Mouse (Mus musculus): ENCODE results near the gene Lnx1. TPM values are rescaled to one million over a fixed set of nuclear protein-coding genes. Genes with fewer than 3 reads are reported as not detected.

Lnx1 gene
- polyA plus RNA-seq, 1 experiment from 2014 or later = 6.1 TPM

DNA sequence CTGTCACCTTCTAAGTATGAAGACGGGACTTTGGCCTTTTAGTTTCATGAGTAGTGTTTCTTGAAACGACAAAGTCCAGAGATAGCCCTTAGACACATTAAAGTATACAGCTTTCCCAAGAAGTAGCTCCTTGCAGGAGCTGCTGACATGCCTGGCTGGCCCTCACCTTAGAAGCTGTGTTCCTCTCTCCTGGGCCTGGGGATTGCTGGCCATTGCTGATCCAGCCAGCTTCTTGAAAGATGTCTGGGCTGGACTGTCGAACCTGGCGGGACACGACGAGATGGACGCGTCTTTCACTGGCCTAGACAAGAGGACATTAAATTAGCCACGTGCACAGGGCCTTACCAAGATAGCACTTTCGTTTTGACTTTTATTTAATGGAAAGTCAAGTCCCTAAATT lies 92.2 kb downstream of the Lnx1 start:
- H3K36me3 ChIP-seq (ENCODE audit: control insufficient read depth, insufficient read depth, low read length) = no peaks in the 10 kb centered on the region
- 71% methylated on average over 10 of the region's 10 CpGs for WGBS

DNA sequence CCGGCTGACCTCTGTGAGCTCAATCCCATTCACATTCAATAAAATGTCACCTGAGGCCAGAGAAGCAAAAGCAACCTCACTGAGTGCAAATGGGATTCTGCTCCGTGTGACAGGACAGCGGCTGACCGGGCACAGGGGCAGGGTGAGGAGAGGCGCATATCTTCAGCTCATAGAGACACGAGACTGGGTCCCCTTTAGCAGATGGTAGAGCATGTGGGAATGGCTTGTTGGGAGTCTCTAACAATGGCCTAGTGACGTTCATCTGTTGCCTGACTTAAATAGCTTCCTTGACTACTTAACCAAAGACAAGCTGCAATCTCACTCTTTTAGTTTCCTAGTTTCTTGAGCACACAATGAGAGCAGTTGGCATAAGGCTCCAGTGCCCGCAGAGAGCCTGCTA lies 96.5 kb downstream of the Lnx1 start:
- no peak overlapping the region for H3K9ac ChIP-seq (ENCODE audit: low read depth, low read length)
- H3K4me3 ChIP-seq (ENCODE audit: low read length) = no peak overlapping the region
- no peaks in the 10 kb centered on the region for H3K4me1 ChIP-seq (ENCODE audit: control insufficient read depth, insufficient read depth, low read length)
- H3K27me3 ChIP-seq (replicated peaks; ENCODE audit: control insufficient read depth, insufficient read depth, low read length) = no peaks in the 10 kb centered on the region
- H3K9me3 ChIP-seq (ENCODE audit: control insufficient read depth, low read length) = no peaks in the 10 kb centered on the region
- 87% methylated on average over 8 of the region's 8 CpGs for WGBS
- H3K36me3 ChIP-seq (ENCODE audit: control insufficient read depth, insufficient read depth, low read length) = no peaks in the 10 kb centered on the region
- ATAC-seq = no peak
- H3K27ac ChIP-seq (ENCODE audit: low read length) = no peak overlapping the region
- no peak overlapping the region for H3K4me2 ChIP-seq (ENCODE audit: low read depth, low read length)

More for the DNA sequence above, 92.2 kb downstream of the Lnx1 start:
- ATAC-seq = peak; percentile 27; the same call in 1 of the 2 replicates
- H3K4me1 ChIP-seq (ENCODE audit: control insufficient read depth, insufficient read depth, low read length) = 0 out of 2 replicates have a peak, but pooled peaks cover 5% of the 10 kb centered on the region
- no peaks in the 10 kb centered on the region for H3K9me3 ChIP-seq (ENCODE audit: control insufficient read depth, low read length)
- H3K9ac ChIP-seq (ENCODE audit: low read depth, low read length) = no peak overlapping the region
- no peak overlapping the region for H3K4me3 ChIP-seq (ENCODE audit: low read length)
- no peak overlapping the region for H3K27ac ChIP-seq (ENCODE audit: low read length)
- H3K27me3 ChIP-seq (replicated peaks; ENCODE audit: control insufficient read depth, insufficient read depth, low read length) = no peaks in the 10 kb centered on the region
- no peak overlapping the region for H3K4me2 ChIP-seq (ENCODE audit: low read depth, low read length)

DNA sequence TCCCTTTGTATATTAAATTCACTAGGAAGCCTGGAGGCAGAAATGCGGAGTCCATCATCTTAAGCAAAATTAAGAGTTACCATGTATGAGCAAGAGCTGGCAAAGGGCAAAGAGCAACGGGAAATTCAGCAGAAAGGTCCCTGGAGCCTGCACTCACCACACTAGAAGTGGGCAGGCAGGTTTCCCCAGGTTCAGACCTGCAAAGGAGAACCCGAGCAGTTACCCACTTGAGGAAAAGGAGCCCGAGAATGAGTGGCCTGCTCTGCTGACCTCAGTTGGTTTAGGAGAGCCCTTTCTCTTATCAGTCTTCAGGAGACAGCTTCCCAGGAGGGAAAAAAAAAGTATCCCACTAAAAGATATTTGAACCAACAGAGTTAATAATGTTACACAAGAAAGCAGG lies 99.4 kb downstream of the Lnx1 start:
- Histone ChIP-seq H3K9me3 (ENCODE audit: control insufficient read depth, low read length) (no peaks in the 10 kb centered on the region), H3K4me3 (ENCODE audit: low read length) (no peak overlapping the region), H3K4me1 (ENCODE audit: control insufficient read depth, insufficient read depth, low read length) (no peaks in the 10 kb centered on the region), H3K27me3 (replicated peaks; ENCODE audit: control insufficient read depth, insufficient read depth, low read length) (no peaks in the 10 kb centered on the region), H3K4me2 (ENCODE audit: low read depth, low read length) (no peak overlapping the region), H3K9ac (ENCODE audit: low read depth, low read length) (no peak overlapping the region), H3K27ac (ENCODE audit: low read length) (no peak overlapping the region), H3K36me3 (ENCODE audit: control insufficient read depth, insufficient read depth, low read length) (peaks cover 3% of the 10 kb centered on the region; the same call in 1 of the 2 replicates)
- ATAC-seq = no peak
- 64% methylated on average over 4 of the region's 4 CpGs for WGBS

DNA sequence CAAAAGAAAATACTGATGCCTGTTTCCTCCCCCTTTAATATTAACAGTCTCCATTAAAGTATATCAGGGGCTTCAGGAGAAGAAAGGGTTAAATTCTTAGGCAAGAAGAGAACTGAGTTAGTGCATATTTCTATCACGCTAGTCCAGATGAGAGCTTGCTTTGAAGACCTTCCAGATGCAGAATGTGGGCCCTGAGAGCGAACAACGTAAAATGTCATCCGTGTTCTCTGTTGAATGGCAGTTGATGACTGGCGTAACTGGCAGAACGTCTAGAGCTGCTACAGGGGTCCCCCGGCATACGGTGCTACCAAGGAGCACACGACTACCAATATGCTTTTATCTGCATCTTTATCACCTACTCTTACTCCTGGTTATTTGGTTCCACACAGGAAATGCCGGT lies 100.3 kb downstream of the Lnx1 start:
- no peak overlapping the region for H3K4me3 ChIP-seq (ENCODE audit: low read length)
- no peaks in the 10 kb centered on the region for H3K27me3 ChIP-seq (replicated peaks; ENCODE audit: control insufficient read depth, insufficient read depth, low read length)
- no peaks in the 10 kb centered on the region for H3K9me3 ChIP-seq (ENCODE audit: control insufficient read depth, low read length)
- H3K36me3 ChIP-seq (ENCODE audit: control insufficient read depth, insufficient read depth, low read length) = peaks cover 3% of the 10 kb centered on the region; the same call in 1 of the 2 replicates
- WGBS = 80% methylated on average over 10 of the region's 10 CpGs
- ATAC-seq = no peak
- no peak overlapping the region for H3K4me2 ChIP-seq (ENCODE audit: low read depth, low read length)
- no peaks in the 10 kb centered on the region for H3K4me1 ChIP-seq (ENCODE audit: control insufficient read depth, insufficient read depth, low read length)
- no peak overlapping the region for H3K27ac ChIP-seq (ENCODE audit: low read length)
- no peak overlapping the region for H3K9ac ChIP-seq (ENCODE audit: low read depth, low read length)

DNA sequence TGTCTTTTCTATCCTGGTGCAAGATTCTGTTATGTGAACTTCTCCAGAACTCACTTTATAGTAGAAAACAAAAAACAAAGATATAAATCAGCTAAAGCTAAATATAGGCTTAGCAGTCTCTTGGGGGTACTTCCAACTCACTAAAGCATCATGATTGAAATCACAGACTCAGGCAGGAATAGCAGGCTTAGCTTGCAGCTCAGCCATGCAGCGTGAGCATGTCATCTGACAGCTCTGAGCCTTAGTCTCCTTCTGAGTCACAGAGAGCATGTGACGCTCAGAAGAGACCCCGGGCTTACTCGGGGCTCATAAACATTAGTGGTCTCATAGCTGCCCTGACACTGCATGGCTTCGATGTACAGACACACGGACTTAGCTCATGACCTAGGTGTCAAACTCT lies 100.7 kb downstream of the Lnx1 start:
- no peak for ATAC-seq
- Histone ChIP-seq H3K9me3 (ENCODE audit: control insufficient read depth, low read length) (no peaks in the 10 kb centered on the region), H3K9ac (ENCODE audit: low read depth, low read length) (no peak overlapping the region), H3K27me3 (replicated peaks; ENCODE audit: control insufficient read depth, insufficient read depth, low read length) (no peaks in the 10 kb centered on the region), H3K4me3 (ENCODE audit: low read length) (no peak overlapping the region), H3K4me1 (ENCODE audit: control insufficient read depth, insufficient read depth, low read length) (no peaks in the 10 kb centered on the region), H3K27ac (ENCODE audit: low read length) (no peak overlapping the region), H3K36me3 (ENCODE audit: control insufficient read depth, insufficient read depth, low read length) (peaks cover 3% of the 10 kb centered on the region; the same call in 1 of the 2 replicates), H3K4me2 (ENCODE audit: low read depth, low read length) (no peak overlapping the region)
- 74% methylated on average over 6 of the region's 6 CpGs for WGBS

DNA sequence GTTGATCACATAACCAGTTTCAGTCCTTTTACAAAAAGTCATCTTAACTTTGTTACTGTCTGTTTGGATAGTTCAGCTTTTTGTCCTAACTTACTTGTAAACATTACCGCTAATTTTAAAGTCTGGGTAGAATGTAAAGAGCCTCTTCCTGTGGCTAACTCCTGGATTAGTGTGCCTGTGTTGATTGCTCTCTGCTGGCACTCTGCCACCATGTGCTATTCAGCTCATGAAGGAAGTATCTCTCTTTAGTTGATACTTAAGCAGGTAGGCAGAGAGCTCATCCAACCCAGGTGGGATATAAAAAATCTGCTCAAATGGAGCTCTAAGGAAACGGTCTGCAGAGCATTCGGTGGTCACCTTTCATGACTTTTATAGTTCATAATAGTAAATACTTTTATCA lies 101.5 kb downstream of the Lnx1 start:
- no peak overlapping the region for H3K9ac ChIP-seq (ENCODE audit: low read depth, low read length)
- H3K9me3 ChIP-seq (ENCODE audit: control insufficient read depth, low read length) = no peaks in the 10 kb centered on the region
- H3K36me3 ChIP-seq (ENCODE audit: control insufficient read depth, insufficient read depth, low read length) = peaks cover 3% of the 10 kb centered on the region; the same call in 1 of the 2 replicates
- H3K27ac ChIP-seq (ENCODE audit: low read length) = no peak overlapping the region
- no peak for ATAC-seq
- H3K4me2 ChIP-seq (ENCODE audit: low read depth, low read length) = no peak overlapping the region
- no peak overlapping the region for H3K4me3 ChIP-seq (ENCODE audit: low read length)
- 63% methylated on average over 3 of the region's 3 CpGs for WGBS
- no peaks in the 10 kb centered on the region for H3K27me3 ChIP-seq (replicated peaks; ENCODE audit: control insufficient read depth, insufficient read depth, low read length)
- no peaks in the 10 kb centered on the region for H3K4me1 ChIP-seq (ENCODE audit: control insufficient read depth, insufficient read depth, low read length)

DNA sequence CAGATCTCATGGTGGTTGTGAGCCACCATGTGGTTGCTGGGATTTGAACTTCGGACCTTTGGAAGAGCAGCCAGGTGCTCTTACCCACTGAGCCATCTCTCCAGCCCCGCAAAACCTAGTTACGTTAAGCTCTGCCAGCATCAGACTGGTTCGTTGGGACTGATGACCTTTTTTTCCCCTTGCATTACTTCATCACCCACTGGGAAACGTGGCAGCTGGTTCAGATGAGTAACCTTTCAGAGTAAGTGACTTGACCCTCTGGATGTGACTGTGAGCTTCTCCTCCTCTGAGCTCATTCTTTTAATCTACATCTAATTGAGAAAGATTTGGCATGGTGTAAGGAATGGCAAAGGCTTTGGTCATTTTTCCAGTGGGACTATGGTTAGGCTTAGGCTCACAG lies 102.7 kb downstream of the Lnx1 start:
- Histone ChIP-seq H3K27ac (ENCODE audit: low read length) (no peak overlapping the region), H3K4me2 (ENCODE audit: low read depth, low read length) (no peak overlapping the region), H3K9me3 (ENCODE audit: control insufficient read depth, low read length) (no peaks in the 10 kb centered on the region), H3K4me1 (ENCODE audit: control insufficient read depth, insufficient read depth, low read length) (no peaks in the 10 kb centered on the region), H3K36me3 (ENCODE audit: control insufficient read depth, insufficient read depth, low read length) (peaks cover 3% of the 10 kb centered on the region; the same call in 1 of the 2 replicates), H3K9ac (ENCODE audit: low read depth, low read length) (no peak overlapping the region), H3K27me3 (replicated peaks; ENCODE audit: control insufficient read depth, insufficient read depth, low read length) (no peaks in the 10 kb centered on the region), H3K4me3 (ENCODE audit: low read length) (no peak overlapping the region)
- no peak for ATAC-seq
- 84% methylated on average over 5 of the region's 5 CpGs for WGBS

DNA sequence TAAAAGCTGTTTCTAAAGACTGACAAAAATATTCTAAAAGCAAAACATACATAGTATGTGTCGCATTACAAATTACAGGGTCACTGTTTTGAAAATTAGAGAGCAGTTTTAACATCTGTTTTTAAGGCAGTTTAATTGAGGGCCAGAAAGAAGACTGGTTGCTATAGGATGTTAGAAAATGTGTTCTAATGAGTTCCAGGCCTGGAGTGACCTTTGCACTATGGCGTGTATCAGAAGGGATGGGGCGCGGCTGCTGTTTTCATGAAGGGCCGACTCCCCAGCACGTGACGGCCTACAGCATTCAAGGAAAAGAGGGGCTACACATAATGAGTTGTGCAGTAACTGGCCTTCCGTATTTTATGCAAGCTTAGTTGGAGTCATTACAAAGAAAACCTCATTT lies 109.6 kb downstream of the Lnx1 start:
- H3K4me3 ChIP-seq (ENCODE audit: low read length) = no peak overlapping the region
- H3K27me3 ChIP-seq (replicated peaks; ENCODE audit: control insufficient read depth, insufficient read depth, low read length) = no peaks in the 10 kb centered on the region
- H3K4me1 ChIP-seq (ENCODE audit: control insufficient read depth, insufficient read depth, low read length) = peaks cover 3% of the 10 kb centered on the region; the same call in 1 of the 2 replicates
- no peak overlapping the region for H3K4me2 ChIP-seq (ENCODE audit: low read depth, low read length)
- H3K36me3 ChIP-seq (ENCODE audit: control insufficient read depth, insufficient read depth, low read length) = peaks cover 7% of the 10 kb centered on the region; the same call in 1 of the 2 replicates
- peak; percentile 75 for ATAC-seq
- H3K9me3 ChIP-seq (ENCODE audit: control insufficient read depth, low read length) = no peaks in the 10 kb centered on the region
- H3K9ac ChIP-seq (ENCODE audit: low read depth, low read length) = no peak overlapping the region
- WGBS = 62% methylated on average over 8 of the region's 8 CpGs
- H3K27ac ChIP-seq (ENCODE audit: low read length) = no peak overlapping the region

DNA sequence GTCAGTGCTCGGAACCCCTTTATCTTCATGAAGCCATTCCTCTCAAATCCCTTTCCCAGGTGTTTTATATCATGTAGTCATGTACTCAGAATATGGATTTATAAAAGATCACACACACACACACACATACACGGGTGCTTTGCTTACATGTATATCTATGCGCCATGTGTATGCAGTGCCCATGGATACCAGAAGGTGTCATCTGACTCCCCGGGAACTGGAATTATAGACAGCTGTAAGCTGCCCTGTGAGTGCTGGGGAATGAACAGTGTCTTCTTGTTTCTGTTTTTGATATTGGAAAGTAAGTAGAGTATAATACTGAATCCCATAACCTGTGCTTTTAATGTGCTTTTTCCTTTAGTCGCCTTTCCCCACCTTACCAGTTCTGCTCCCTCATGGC lies 111.3 kb downstream of the Lnx1 start:
- Histone ChIP-seq H3K36me3 (ENCODE audit: control insufficient read depth, insufficient read depth, low read length) (peaks cover 7% of the 10 kb centered on the region; the same call in 1 of the 2 replicates), H3K9me3 (ENCODE audit: control insufficient read depth, low read length) (no peaks in the 10 kb centered on the region), H3K4me3 (ENCODE audit: low read length) (no peak overlapping the region), H3K27me3 (replicated peaks; ENCODE audit: control insufficient read depth, insufficient read depth, low read length) (no peaks in the 10 kb centered on the region), H3K27ac (ENCODE audit: low read length) (no peak overlapping the region), H3K4me1 (ENCODE audit: control insufficient read depth, insufficient read depth, low read length) (peaks cover 3% of the 10 kb centered on the region; the same call in 1 of the 2 replicates), H3K9ac (ENCODE audit: low read depth, low read length) (no peak overlapping the region), H3K4me2 (ENCODE audit: low read depth, low read length) (no peak overlapping the region)
- WGBS = 91% methylated on average over 5 of the region's 5 CpGs
- ATAC-seq = no peak

DNA sequence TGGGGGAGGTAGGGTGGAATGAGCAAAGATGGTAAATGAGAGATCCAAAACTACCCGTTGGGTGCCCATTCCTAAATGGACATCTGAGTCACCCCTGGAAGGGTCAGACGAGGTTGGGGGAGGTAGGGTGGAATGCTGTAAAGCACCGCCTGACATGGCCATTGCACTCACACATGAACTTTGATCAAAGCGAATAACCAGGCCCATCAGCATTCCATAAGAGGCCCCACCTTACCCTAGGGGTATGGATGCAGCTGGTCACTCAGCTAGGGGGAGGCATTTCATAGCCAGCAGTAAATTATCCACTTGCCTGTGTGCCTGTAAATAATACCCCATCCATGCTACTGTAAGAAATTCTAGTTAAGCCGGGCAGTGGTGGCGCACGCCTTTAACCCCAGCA lies 113.6 kb downstream of the Lnx1 start:
- WGBS = 92% methylated on average over 7 of the region's 7 CpGs
- no peaks in the 10 kb centered on the region for H3K9me3 ChIP-seq (ENCODE audit: control insufficient read depth, low read length)
- H3K4me3 ChIP-seq (ENCODE audit: low read length) = no peak overlapping the region
- no peak overlapping the region for H3K9ac ChIP-seq (ENCODE audit: low read depth, low read length)
- no peak overlapping the region for H3K27ac ChIP-seq (ENCODE audit: low read length)
- H3K4me1 ChIP-seq (ENCODE audit: control insufficient read depth, insufficient read depth, low read length) = peaks cover 3% of the 10 kb centered on the region; the same call in 1 of the 2 replicates
- no peaks in the 10 kb centered on the region for H3K27me3 ChIP-seq (replicated peaks; ENCODE audit: control insufficient read depth, insufficient read depth, low read length)
- peak; percentile 81 for ATAC-seq
- H3K36me3 ChIP-seq (ENCODE audit: control insufficient read depth, insufficient read depth, low read length) = peaks cover 5% of the 10 kb centered on the region; the same call in 1 of the 2 replicates
- no peak overlapping the region for H3K4me2 ChIP-seq (ENCODE audit: low read depth, low read length)
